Mouse (Mus musculus) subcutaneous adipose tissue, adult 2 months (tissue): ENCODE results near the gene Gjd3. TPM values are rescaled to one million over a fixed set of nuclear protein-coding genes. Genes with fewer than 3 reads are reported as not detected.

Experiments used
- polyA plus RNA-seq: library from polyadenylated mRNA; depleted of rRNA; stranded (reverse); fragments of >200 nt; gene quantifications from 2 replicates; pipeline ENCODE4 v1.2.3, GENCODE M21; 2012; ENCODE audit warnings: low replicate concordance; rRNA removed

Gene Gjd3
- polyA plus RNA-seq = 0.20 and 1.6 TPM in 2 replicates

GRCm38 (mm10) chr11:98982773-98983133 is at the start of gene Gjd3:
Gene Gjd3, minus strand, starts transcription at chr11:98983016.

GRCm38 (mm10) chr11:99023500-99024467 is 41.0 kb upstream of the Gjd3 start, which contains the start of gene Top2a:
Gene Top2a, minus strand, starts transcription at chr11:99024189.

Other genes with a start within 250 kb of the Gjd3 start
- gene Thra, start 242.4 kb downstream of the Gjd3 start, polyA plus RNA-seq = 121 and 143 TPM in 2 replicates
- 146 and 302 TPM in 2 replicates for gene Nr1d1, start 207.7 kb downstream of the Gjd3 start, polyA plus RNA-seq
- gene Msl1, start 187.5 kb downstream of the Gjd3 start, polyA plus RNA-seq = 27.6 and 47.7 TPM in 2 replicates
- 21.2 and 39.6 TPM in 2 replicates for gene Casc3, start 178.1 kb downstream of the Gjd3 start, polyA plus RNA-seq
- gene Rapgefl1, start 146.2 kb downstream of the Gjd3 start, polyA plus RNA-seq = 1.8 and 5.9 TPM in 2 replicates
- gene Wipf2, start 119.4 kb downstream of the Gjd3 start, polyA plus RNA-seq = 6.0 and 8.5 TPM in 2 replicates
- 0.36 and 2.4 TPM in 2 replicates for gene Cdc6, start 75.2 kb downstream of the Gjd3 start, polyA plus RNA-seq
- 19.6 and 43.5 TPM in 2 replicates for gene Rara, start 55.2 kb downstream of the Gjd3 start, polyA plus RNA-seq
- gene Top2a, start 41.2 kb upstream of the Gjd3 start, polyA plus RNA-seq = 1.5 and 8.7 TPM in 2 replicates
- 1,047 and 2,025 TPM in 2 replicates for gene Igfbp4, start 58.2 kb upstream of the Gjd3 start, polyA plus RNA-seq
- gene Tns4, start 106.3 kb upstream of the Gjd3 start, polyA plus RNA-seq = 2.4 and 10.1 TPM in 2 replicates
- gene Ccr7, start 172.1 kb upstream of the Gjd3 start, polyA plus RNA-seq = 2.8 and 3.1 TPM in 2 replicates
- 17.4 and 34.5 TPM in 2 replicates for gene Smarce1, start 248.0 kb upstream of the Gjd3 start, polyA plus RNA-seq